Comparison of ENCODE assay signal across 8 mouse cellular contexts in genomic region chr13:51313129-51313850, GRCm38 (mm10).
DNase-seq lines count a peak whose midpoint lies in the region; ATAC-seq lines count a peak whose summit lies in the region.

No protein-coding gene starts in this region.

- no peak for ATAC-seq in embryonic facial prominence, embryonic 14.5 days (ENCODE audit: low read depth)
- ATAC-seq in hindbrain, embryonic 12.5 days (ENCODE audit: low FRiP score): no peak; the same call in 1 of the 2 replicates
- peak; percentile 25; the same call in 1 of the 2 replicates for ATAC-seq in lung, embryonic 15.5 days (ENCODE audit: borderline replicate concordance, extremely low read depth, low FRiP score, low TSS enrichment)

- no peaks in the 10 kb centered on the region for H3K27me3 ChIP-seq in embryonic facial prominence, embryonic 14.5 days (replicated peaks; ENCODE audit: control insufficient read depth, insufficient read depth, low read length)
- no peaks in the 10 kb centered on the region for H3K27me3 ChIP-seq in hindbrain, embryonic 12.5 days
- H3K27me3 ChIP-seq in lung, embryonic 15.5 days: no peaks in the 10 kb centered on the region

- peak; percentile 84 for DNase-seq in Muller cell, postnatal 12 days (ENCODE audit: inconsistent ontology term)
- DNase-seq in embryonic facial prominence, embryonic 14.5 days (ENCODE audit: low spot score): no peak
- DNase-seq in embryo, embryonic 10.5 days (ENCODE audit: low spot score): no peak
- DNase-seq in natural killer cell, adult 2 months (ENCODE audit: low spot score in 2 of 2): no peak
- DNase-seq in frontal cortex, postnatal 14 days (ENCODE audit: low spot score in 2 of 2): no peak
- DNase-seq in adrenal gland, postnatal 14 days: no peak

- no peaks in the 10 kb centered on the region for H3K36me3 ChIP-seq in embryonic facial prominence, embryonic 14.5 days (ENCODE audit: control insufficient read depth, insufficient read depth, low read length)
- H3K36me3 ChIP-seq in hindbrain, embryonic 12.5 days: no peaks in the 10 kb centered on the region
- H3K36me3 ChIP-seq in lung, embryonic 15.5 days: no peaks in the 10 kb centered on the region

- WGBS in embryonic facial prominence, embryonic 14.5 days: 33% methylated on average over 5 of the region's 5 CpGs
- 47% methylated on average over 5 of the region's 5 CpGs for WGBS in hindbrain, embryonic 12.5 days
- 34% methylated on average over 5 of the region's 5 CpGs for WGBS in lung, embryonic 15.5 days

- H3K9ac ChIP-seq in embryonic facial prominence, embryonic 14.5 days (ENCODE audit: low read depth, low read length): no peak overlapping the region
- H3K9ac ChIP-seq in hindbrain, embryonic 12.5 days: no peak overlapping the region
- H3K9ac ChIP-seq in lung, embryonic 15.5 days: no peak overlapping the region

- peak overlapping the region; percentile 95 for H3K27ac ChIP-seq in embryonic facial prominence, embryonic 14.5 days (replicated peaks; ENCODE audit: low read depth, low read length)
- H3K27ac ChIP-seq in hindbrain, embryonic 12.5 days: peak overlapping the region; percentile 90
- peak overlapping the region; percentile 91 for H3K27ac ChIP-seq in lung, embryonic 15.5 days

- H3K4me2 ChIP-seq in embryonic facial prominence, embryonic 14.5 days (ENCODE audit: low read depth, low read length): no peak overlapping the region
- no peak overlapping the region for H3K4me2 ChIP-seq in hindbrain, embryonic 12.5 days (replicated peaks)
- H3K4me2 ChIP-seq in lung, embryonic 15.5 days: no peak overlapping the region

- H3K4me3 ChIP-seq in embryonic facial prominence, embryonic 14.5 days (ENCODE audit: low read depth, low read length): no peak overlapping the region
- H3K4me3 ChIP-seq in hindbrain, embryonic 12.5 days: no peak overlapping the region
- no peak overlapping the region for H3K4me3 ChIP-seq in lung, embryonic 15.5 days

- no peaks in the 10 kb centered on the region for H3K9me3 ChIP-seq in embryonic facial prominence, embryonic 14.5 days (ENCODE audit: control insufficient read depth, low read length)
- H3K9me3 ChIP-seq in hindbrain, embryonic 12.5 days (replicated peaks): no peaks in the 10 kb centered on the region
- H3K9me3 ChIP-seq in lung, embryonic 15.5 days: no peaks in the 10 kb centered on the region

- H3K4me1 ChIP-seq in embryonic facial prominence, embryonic 14.5 days (ENCODE audit: control insufficient read depth, insufficient read depth, low read length): peaks cover 45% of the 10 kb centered on the region
- H3K4me1 ChIP-seq in hindbrain, embryonic 12.5 days: peaks cover 42% of the 10 kb centered on the region
- H3K4me1 ChIP-seq in lung, embryonic 15.5 days: peaks cover 55% of the 10 kb centered on the region
